Mouse (Mus musculus): ENCODE data around the gene AI837181.

Gene AI837181

GRCm38 (mm10) chr19:5445747-5446146, 20.8 kb downstream of the AI837181 start:
- no peak for DNase-seq (ENCODE audit: extremely low spot score, low spot score)

GRCm38 (mm10) chr19:5447515-5448353, 22.8 kb downstream of the AI837181 start, which contains the start of gene Fosl1:
Fosl1 (plus strand) TSS chr19:5447547.
- DNase-seq (ENCODE audit: extremely low spot score, low spot score), result peak; percentile 68

DNA sequence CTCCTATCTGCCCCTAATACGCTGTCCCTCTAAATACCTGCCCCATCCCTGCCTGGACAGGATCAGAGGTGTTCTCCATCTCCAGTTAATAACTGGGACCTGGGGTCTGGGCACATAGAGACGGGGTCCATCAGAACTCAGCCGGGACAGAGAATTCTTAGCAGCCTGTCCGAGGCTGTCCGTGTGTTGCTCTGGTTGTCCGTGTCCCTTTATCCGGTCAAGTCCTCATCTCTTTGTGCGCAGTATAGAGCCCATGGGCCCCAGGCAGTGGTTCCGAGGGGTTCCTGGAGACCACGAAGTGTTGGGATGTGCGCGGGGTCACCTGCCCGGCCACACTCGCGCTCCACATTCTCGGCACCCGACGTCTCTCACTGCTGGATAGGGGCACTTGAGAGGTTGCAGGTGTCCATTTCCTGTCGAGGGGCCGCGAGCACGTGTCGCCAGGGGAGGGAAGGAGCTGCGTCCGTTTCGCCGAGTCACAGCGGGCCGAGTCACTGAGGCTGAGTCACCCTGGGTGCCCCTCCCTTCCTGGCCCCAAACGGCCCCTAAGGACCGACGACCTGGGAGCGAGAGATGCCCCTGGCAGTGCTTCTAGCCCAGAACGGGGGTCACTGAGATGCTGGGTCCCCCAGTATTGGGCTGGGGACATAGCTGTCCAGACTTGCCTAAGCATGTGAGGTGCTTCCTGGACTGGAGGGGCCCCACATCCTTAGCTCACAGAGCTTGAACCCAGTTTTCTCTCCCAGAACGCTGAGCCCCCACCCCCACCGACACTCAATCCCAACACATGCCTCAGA, 23.6 kb downstream of the AI837181 start:
- peak; percentile 46 for DNase-seq (ENCODE audit: extremely low spot score, low spot score)

DNA sequence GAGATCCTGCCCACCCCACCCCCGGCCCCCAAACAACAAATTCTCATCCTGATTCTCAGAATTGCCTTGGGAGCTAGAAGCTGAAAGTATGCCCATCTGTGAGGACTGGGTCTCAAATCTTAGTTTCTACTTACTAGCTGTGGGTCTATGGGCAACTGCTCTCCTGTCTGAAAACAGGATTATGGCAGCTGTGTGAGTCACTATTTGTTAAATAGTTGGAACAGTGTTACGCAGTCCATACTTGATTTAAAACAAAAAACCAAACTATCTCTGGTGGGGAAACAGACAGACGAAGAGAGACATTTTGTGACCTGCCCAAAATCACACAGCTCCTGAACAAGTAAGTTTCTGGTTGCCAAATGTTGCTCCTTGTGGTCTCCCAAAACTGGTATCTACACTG, 24.7 kb downstream of the AI837181 start:
- no peak for DNase-seq (ENCODE audit: extremely low spot score, low spot score)

GRCm38 (mm10) chr19:5451766-5452165, 26.8 kb downstream of the AI837181 start:
- DNase-seq (ENCODE audit: extremely low spot score, low spot score), result no peak

- DNase-seq (ENCODE audit: extremely low spot score, low spot score), result no peak
Observed at GRCm38 (mm10) chr19:5455037-5455436, 30.1 kb downstream of the AI837181 start.

GRCm38 (mm10) chr19:5455568-5455967, 30.6 kb downstream of the AI837181 start:
- no peak for DNase-seq (ENCODE audit: extremely low spot score, low spot score)

DNA sequence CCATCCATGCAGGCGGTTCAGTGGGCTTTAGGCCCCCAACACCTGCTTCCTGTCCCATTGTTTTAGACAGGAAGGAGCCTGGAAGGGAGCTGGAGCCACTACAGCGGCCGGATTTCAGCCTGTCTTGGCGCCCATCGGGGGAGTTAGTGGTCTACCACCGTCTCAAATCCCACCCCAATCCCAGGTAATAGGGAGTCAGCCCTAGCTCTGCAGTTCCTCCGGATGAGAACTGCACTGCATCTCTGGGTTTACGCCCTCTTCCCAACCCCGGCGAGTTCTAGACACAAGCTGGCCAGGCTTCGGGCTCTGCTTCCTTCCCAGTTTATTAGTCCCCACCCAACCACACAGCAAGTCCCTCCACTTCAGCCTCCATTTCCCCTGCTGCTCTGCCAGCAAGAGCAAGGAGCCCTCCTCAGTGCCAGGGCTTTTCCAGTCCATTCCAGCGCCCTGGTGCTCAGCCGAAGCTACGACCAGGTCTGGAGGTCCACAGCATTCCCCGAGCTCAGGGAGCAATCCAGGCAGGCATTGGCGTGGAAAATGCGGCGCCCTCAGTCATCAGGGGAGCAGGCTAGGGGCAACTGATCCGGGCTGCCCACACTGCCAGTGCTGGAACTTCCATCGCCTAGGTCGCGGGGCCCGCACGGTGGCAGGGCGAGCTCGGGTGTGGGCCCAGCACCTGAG, 31.4 kb downstream of the AI837181 start:
- peak; percentile 24 for DNase-seq (ENCODE audit: extremely low spot score, low spot score)

- peak; percentile 95 for DNase-seq (ENCODE audit: extremely low spot score, low spot score)
Observed at GRCm38 (mm10) chr19:5456922-5457745, 32.2 kb downstream of the AI837181 start.

- no peak for DNase-seq (ENCODE audit: extremely low spot score, low spot score)
Observed at GRCm38 (mm10) chr19:5457746-5458442, 33.0 kb downstream of the AI837181 start, which contains the start of gene Ccdc85b. Ccdc85b (minus strand) TSS chr19:5457894.

DNA sequence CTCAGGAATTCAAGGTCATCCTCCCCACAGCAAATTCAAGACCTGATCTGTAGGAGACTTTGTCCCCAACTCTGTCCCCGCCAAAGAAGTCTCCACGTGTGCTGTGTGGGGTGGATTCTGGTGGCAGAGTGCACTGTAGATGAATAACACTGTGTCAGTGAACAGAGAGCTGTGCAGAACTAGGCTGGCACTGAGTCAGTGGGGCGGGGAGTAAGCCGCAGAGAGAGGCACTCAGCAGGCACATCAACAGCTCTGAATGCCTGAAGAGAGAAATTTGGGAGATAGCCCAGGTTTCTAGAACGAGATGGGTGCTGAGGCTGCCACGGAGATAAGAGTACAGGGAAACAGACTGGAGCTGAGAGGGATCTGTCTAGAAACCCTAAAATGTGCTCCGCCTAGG, 34.1 kb downstream of the AI837181 start:
- DNase-seq (ENCODE audit: extremely low spot score, low spot score), result no peak

DNA sequence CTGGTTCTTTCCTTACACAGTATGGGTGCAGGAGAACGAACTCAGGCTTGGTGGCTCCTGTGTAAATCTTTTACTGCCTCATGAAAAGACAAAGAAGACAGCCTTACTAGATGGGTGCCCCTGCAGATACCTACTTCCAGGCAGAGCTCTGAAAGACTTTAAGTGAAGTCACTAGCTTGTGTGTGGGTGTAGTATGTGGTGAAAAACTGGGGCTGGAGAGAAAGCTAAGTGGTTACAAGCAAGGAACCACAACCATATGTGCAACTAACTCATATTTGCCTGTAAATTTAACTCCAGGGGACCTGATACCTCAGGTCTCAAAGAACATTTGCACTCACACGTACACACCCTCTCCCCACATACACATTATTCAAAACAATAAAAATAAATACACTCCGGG, 35.0 kb downstream of the AI837181 start:
- no peak for DNase-seq (ENCODE audit: extremely low spot score, low spot score)

GRCm38 (mm10) chr19:5460465-5460911, 35.5 kb downstream of the AI837181 start, which contains the start of gene Fibp:
Fibp (plus strand) TSS chr19:5460615.
- DNase-seq (ENCODE audit: extremely low spot score, low spot score), result peak; percentile 95

DNA sequence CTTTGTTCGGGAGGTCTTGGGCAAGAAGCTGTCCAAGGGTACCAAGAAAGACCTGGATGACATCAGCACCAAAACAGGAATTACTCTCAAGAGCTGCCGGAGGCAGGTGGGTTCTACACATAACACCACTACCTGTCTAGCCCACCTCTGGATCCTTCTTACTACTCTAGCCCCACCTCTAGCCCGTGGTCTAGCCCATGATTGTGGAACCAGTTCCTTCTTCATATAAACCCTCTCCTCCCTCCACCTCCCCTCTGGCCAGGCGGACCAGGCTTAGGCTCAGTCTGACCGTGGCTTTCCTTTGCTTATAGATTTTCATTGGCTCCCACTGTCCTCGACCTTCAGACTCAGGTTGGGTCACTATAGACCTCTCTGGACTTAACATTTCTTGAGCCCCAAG, 36.5 kb downstream of the AI837181 start:
- DNase-seq (ENCODE audit: extremely low spot score, low spot score), result no peak

DNA sequence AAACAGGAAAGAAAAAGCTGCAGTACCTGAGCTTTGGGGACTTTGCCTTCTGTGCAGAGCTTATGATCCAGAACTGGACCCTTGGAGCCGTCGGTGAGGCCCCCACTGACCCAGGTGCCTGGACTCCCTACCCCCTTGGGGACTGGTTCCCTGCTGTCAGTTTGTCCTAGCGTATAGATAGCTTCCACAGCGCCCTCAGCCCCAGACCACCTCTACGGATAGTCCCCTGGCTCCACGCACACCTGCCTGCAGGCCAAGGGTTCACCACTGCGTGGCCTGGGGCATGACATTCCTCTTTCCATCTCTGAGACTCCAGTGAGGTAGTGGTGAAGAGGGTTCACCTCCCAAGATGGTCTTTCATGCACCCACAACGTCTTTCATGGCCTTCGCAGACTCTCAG, 38.3 kb downstream of the AI837181 start:
- DNase-seq (ENCODE audit: extremely low spot score, low spot score), result no peak

DNA sequence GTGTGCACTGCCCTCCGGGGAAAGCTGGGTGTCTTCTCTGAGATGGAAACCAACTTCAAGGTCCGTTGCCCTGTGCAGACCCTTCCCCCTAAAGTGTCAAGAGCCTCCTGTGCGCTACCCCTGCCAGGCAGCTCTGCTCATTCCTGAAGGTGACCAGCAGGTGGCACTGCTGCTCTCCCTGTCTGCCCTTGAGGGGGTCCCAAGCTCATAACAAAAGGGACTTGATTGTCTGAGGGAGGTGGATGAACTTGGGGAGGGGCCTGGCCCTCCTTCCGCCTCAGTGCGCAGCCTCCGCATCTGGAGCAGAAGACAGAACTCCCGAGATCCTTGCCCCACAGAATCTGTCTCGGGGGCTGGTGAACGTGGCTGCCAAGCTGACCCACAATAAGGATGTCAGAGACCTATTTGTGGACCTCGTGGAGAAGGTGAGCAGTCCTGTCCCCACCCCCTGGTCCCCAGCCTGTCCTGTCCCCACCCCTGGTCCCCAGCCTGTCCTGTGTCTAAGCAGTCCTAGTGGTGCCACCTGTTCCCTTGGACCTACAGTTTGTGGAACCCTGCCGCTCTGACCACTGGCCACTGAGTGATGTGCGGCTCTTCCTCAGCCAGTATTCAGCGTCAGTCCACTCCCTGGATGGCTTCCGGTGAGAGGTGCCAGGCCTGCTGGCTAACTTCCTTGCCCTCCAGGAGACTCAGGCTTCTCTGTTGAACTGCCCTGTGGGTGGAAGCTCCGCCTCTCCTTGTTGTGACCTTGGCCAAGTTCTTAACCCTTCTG, 39.0 kb downstream of the AI837181 start:
- DNase-seq (ENCODE audit: extremely low spot score, low spot score), result peak; percentile 76

GRCm38 (mm10) chr19:5465037-5465436, 40.1 kb downstream of the AI837181 start:
- no peak for DNase-seq (ENCODE audit: extremely low spot score, low spot score)

- no peak for DNase-seq (ENCODE audit: extremely low spot score, low spot score)
Observed at GRCm38 (mm10) chr19:5466916-5467500, 42.1 kb downstream of the AI837181 start.

- DNase-seq (ENCODE audit: extremely low spot score, low spot score), result no peak
Observed at GRCm38 (mm10) chr19:5468374-5468773, 43.4 kb downstream of the AI837181 start, which contains the start of gene Ctsw. Ctsw (minus strand) TSS chr19:5468507.

Measured in neural tube, embryonic 10.5 days (tissue).